Mouse (Mus musculus): ENCODE data around the gene Fau. TPM values are rescaled to one million over a fixed set of nuclear protein-coding genes. Genes with fewer than 3 reads are reported as not detected.
A peak's percentile ranks its signal among the peaks of the same experiment; 100 is the strongest.

The Fau gene
- polyA plus RNA-seq, 1 experiment from 2014 or later = 882 TPM

DNA sequence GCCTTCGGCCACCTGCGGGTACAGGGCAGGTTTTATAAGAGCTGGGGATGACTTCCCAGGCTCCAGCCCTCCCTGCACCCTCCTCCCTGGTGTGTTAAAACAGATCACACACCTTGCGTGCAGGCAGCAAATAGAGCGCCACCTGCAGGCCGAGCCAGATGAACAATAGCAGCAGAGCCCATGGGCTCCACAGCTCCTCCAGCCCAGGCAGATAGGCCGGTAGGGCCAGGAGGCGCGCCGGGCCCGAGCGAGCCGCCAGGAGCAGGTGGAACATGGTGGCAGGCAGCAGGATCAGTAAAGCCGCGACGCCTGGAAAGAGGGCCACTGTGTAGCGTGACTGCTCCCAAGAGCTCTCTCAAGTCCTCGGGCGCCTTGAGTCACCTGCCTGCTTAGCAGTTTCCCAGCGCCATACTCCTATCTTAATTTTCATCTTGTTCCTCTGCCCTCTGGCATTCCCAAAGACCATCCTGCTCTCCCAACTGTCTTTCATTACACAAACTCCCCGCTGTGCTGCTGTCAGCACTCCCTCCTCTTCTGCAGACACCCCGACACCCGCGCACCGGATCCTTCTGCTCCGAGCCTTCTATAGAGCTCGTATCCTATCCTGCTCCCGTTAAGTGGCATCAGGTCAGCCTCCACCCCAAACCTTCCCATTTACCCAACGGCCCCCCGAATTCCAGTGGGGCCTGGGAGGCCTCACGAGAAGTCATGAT is 9.5 kb downstream of the Fau start:
- H3K4me1 ChIP-seq (ENCODE audit: control insufficient read depth, insufficient read depth, low read length) = peaks cover 28% of the 10 kb centered on the region
- ATAC-seq = peak; percentile 68
- H3K27me3 ChIP-seq (replicated peaks; ENCODE audit: control insufficient read depth, insufficient read depth, low read length) = no peaks in the 10 kb centered on the region
- H3K4me3 ChIP-seq (ENCODE audit: low read length) = peak overlapping the region; percentile 64
- peak overlapping the region; percentile 94 for H3K4me2 ChIP-seq (ENCODE audit: low read depth, low read length)
- WGBS = under 1% methylated on average over 30 of the region's 30 CpGs
- H3K27ac ChIP-seq (ENCODE audit: low read length) = peak overlapping the region; percentile 86
- peaks cover 9% of the 10 kb centered on the region; the same call in 1 of the 2 replicates for H3K36me3 ChIP-seq (ENCODE audit: control insufficient read depth, insufficient read depth, low read length)
- no peaks in the 10 kb centered on the region for H3K9me3 ChIP-seq (ENCODE audit: control insufficient read depth, low read length)
- peak overlapping the region; percentile 75 for H3K9ac ChIP-seq (ENCODE audit: low read depth, low read length)

DNA sequence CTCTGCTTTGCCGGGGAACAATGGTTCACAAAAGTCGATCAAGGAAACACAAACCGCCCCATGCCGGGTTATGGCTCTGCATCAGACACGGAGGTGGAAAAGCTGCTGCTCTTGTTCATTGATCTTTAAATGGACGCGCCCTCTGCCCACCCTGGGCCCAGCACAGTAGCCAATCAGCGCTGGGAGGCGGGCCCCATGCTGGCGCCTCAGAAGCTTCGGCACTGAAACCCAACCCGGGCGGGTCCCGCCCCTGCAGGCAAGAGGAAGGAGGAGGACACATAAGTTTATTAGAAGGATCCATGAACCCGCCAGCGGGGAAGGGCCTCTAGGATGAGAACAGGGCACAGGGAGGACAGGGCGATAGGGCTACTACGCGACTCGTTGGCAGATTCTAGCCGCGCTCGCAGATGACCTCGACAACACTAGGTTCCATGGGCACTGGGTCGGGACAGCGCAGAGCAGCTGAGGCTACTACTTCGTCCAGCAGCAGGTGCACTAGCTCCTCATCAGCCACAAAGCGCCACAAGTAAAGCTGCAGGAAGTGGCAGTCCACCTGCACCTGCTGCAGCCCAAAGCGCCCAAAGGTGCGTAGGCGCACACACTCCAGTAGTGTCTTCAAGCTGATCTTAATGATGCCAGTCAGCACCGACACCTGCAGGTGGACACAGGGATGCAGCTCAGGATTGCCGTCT is 10.2 kb downstream of the Fau start, which contains the start of gene Tm7sf2:
TSS of gene Tm7sf2 (minus strand) at position 650 of the 692 bp plus-strand sequence.
- peak within 1 kb of the TSS; percentile 94 for H3K4me2 ChIP-seq (ENCODE audit: low read depth, low read length)
- peak; percentile 95 for ATAC-seq
- peak within 1 kb of the TSS; percentile 88 for H3K27ac ChIP-seq (ENCODE audit: low read length)
- H3K4me3 ChIP-seq (ENCODE audit: low read length) = peak within 1 kb of the TSS; percentile 64
- H3K9ac ChIP-seq (ENCODE audit: low read depth, low read length) = peak within 1 kb of the TSS; percentile 75
- H3K36me3 ChIP-seq (ENCODE audit: control insufficient read depth, insufficient read depth, low read length) = peaks cover 12% of the 10 kb centered on the region; the same call in 1 of the 2 replicates
- 8% methylated on average over 33 of the region's 33 CpGs for WGBS
- H3K9me3 ChIP-seq (ENCODE audit: control insufficient read depth, low read length) = no peaks in the 10 kb centered on the region
- H3K4me1 ChIP-seq (ENCODE audit: control insufficient read depth, insufficient read depth, low read length) = peaks cover 21% of the 10 kb centered on the region
- no peaks in the 10 kb centered on the region for H3K27me3 ChIP-seq (replicated peaks; ENCODE audit: control insufficient read depth, insufficient read depth, low read length)

DNA sequence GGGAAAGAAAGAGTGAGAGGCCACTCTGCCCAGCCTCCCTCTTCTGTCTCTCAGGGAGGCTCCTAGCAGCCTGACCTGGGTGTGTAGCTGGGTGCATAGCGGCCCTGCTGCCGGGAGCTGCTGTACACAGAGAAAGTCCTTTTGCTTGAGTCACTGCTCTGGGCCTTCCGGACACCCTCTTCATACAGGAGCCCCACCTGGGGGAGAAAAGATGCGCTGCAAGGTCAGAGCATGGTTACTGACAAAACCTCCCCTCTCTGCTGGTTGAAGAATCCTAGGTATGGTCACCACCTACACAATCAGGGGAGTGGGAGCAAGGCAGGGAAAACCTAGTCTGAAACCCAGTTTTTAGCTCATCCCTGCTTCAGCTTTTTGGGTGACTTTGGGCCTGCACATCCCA is 11.3 kb downstream of the Fau start:
- no peak for ATAC-seq
- no peaks in the 10 kb centered on the region for H3K27me3 ChIP-seq (replicated peaks; ENCODE audit: control insufficient read depth, insufficient read depth, low read length)
- H3K36me3 ChIP-seq (ENCODE audit: control insufficient read depth, insufficient read depth, low read length) = peaks cover 15% of the 10 kb centered on the region; the same call in 1 of the 2 replicates
- H3K9ac ChIP-seq (ENCODE audit: low read depth, low read length) = no peak overlapping the region
- no peak overlapping the region for H3K27ac ChIP-seq (ENCODE audit: low read length)
- no peak overlapping the region for H3K4me3 ChIP-seq (ENCODE audit: low read length)
- H3K4me1 ChIP-seq (ENCODE audit: control insufficient read depth, insufficient read depth, low read length) = peaks cover 19% of the 10 kb centered on the region
- H3K9me3 ChIP-seq (ENCODE audit: control insufficient read depth, low read length) = no peaks in the 10 kb centered on the region
- 58% methylated on average over 4 of the region's 4 CpGs for WGBS
- H3K4me2 ChIP-seq (ENCODE audit: low read depth, low read length) = no peak overlapping the region

DNA sequence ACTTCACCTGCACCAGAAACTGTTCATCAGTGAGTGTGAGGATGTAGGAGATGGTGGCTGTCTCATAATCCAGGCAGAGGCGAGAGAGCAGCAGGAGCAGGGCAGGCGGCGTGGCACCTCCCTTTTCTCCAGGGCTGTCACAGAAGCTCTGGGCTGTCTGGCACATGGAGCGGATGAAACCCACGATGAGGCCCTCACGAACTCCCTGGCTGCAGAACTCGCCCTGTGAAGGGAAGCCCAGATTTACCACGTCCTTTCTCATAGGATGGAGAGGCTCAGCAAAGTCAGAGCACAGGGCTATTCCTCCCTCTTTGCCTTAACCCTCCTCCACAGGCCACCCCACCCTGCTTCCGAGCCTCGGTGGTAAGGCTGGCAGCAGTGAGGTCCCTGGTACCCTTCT is 12.2 kb downstream of the Fau start:
- H3K4me1 ChIP-seq (ENCODE audit: control insufficient read depth, insufficient read depth, low read length) = peaks cover 19% of the 10 kb centered on the region
- no peak overlapping the region for H3K4me2 ChIP-seq (ENCODE audit: low read depth, low read length)
- no peaks in the 10 kb centered on the region for H3K27me3 ChIP-seq (replicated peaks; ENCODE audit: control insufficient read depth, insufficient read depth, low read length)
- H3K9me3 ChIP-seq (ENCODE audit: control insufficient read depth, low read length) = no peaks in the 10 kb centered on the region
- WGBS = 90% methylated on average over 10 of the region's 10 CpGs
- no peak for ATAC-seq
- H3K4me3 ChIP-seq (ENCODE audit: low read length) = no peak overlapping the region
- no peak overlapping the region for H3K27ac ChIP-seq (ENCODE audit: low read length)
- H3K9ac ChIP-seq (ENCODE audit: low read depth, low read length) = no peak overlapping the region
- H3K36me3 ChIP-seq (ENCODE audit: control insufficient read depth, insufficient read depth, low read length) = peaks cover 15% of the 10 kb centered on the region; the same call in 1 of the 2 replicates

DNA sequence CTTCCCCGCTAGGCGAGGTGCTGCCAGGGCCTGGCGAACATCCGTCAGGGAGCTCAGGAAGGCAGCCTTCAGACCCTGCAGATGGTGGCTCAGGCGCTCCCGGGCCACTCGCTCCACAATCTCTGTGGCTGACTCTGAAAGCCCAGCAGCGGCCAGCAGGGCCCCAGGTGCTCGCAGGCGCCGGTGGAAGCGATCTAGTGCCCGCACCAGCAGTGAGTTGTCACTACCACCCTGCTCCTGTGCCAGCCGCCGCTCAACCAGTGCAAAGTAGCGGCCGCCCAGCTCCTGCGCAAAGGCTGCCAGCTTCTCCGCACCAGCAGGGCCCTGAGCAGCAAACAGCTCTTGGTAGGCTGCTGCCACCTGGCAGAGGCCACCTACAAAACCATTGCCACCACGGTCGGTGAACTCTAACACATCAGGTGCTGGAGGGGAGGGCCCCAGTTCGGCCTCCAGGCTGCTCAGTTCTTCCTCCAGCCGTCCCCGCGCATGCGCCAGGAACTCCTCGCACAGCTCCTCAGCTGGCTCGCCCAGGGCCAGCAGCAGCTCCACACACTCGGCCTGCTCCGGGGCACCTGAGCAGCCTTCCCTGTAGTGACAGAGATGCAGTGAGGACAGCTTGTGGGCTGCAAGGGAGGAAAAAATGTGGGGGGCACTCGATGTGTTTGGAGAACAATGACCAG is 13.1 kb downstream of the Fau start:
- ATAC-seq = no peak
- 89% methylated on average over 31 of the region's 31 CpGs for whole genome bisulfite sequencing
- H3K27me3 ChIP-seq (replicated peaks; ENCODE audit: control insufficient read depth, insufficient read depth, low read length) = no peaks in the 10 kb centered on the region
- H3K9ac ChIP-seq (ENCODE audit: low read depth, low read length) = no peak overlapping the region
- no peaks in the 10 kb centered on the region for H3K9me3 ChIP-seq (ENCODE audit: control insufficient read depth, low read length)
- peaks cover 15% of the 10 kb centered on the region; the same call in 1 of the 2 replicates for H3K36me3 ChIP-seq (ENCODE audit: control insufficient read depth, insufficient read depth, low read length)
- H3K4me3 ChIP-seq (ENCODE audit: low read length) = no peak overlapping the region
- H3K4me2 ChIP-seq (ENCODE audit: low read depth, low read length) = no peak overlapping the region
- peaks cover 19% of the 10 kb centered on the region for H3K4me1 ChIP-seq (ENCODE audit: control insufficient read depth, insufficient read depth, low read length)
- H3K27ac ChIP-seq (ENCODE audit: low read length) = no peak overlapping the region

GRCm38 (mm10) chr19:6071261-6071660 is 13.6 kb downstream of the Fau start:
- Histone ChIP-seq H3K27ac (ENCODE audit: low read length) (no peak overlapping the region), H3K9me3 (ENCODE audit: control insufficient read depth, low read length) (no peaks in the 10 kb centered on the region), H3K4me3 (ENCODE audit: low read length) (no peak overlapping the region), H3K36me3 (ENCODE audit: control insufficient read depth, insufficient read depth, low read length) (peaks cover 15% of the 10 kb centered on the region; the same call in 1 of the 2 replicates), H3K4me1 (ENCODE audit: control insufficient read depth, insufficient read depth, low read length) (peaks cover 22% of the 10 kb centered on the region), H3K4me2 (ENCODE audit: low read depth, low read length) (no peak overlapping the region), H3K9ac (ENCODE audit: low read depth, low read length) (no peak overlapping the region), H3K27me3 (replicated peaks; ENCODE audit: control insufficient read depth, insufficient read depth, low read length) (no peaks in the 10 kb centered on the region)
- WGBS = 92% methylated on average over 19 of the region's 19 CpGs
- no peak for ATAC-seq

DNA sequence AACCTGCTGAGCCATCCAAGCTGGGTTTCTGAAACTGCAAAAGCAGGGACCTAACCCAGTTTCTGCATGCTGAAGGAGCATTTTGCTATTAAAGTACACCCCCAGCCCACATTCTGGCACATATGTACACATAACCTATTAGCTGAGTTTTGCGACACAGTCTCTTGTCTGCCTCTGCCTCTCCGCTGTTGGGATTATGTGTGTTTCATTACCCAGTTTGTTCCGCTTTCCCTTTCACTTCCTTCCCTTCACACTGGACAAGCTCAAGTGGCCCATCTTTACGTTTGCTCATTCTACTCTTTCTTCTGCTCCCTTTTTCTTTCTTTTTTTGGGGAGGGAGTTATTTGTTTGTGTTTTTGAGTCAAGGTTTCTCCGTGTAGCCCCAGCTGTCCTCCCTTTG is 16.2 kb downstream of the Fau start:
- Histone ChIP-seq H3K27ac (ENCODE audit: low read length) (no peak overlapping the region), H3K27me3 (replicated peaks; ENCODE audit: control insufficient read depth, insufficient read depth, low read length) (no peaks in the 10 kb centered on the region), H3K36me3 (ENCODE audit: control insufficient read depth, insufficient read depth, low read length) (peaks cover 15% of the 10 kb centered on the region; the same call in 1 of the 2 replicates), H3K9ac (ENCODE audit: low read depth, low read length) (no peak overlapping the region), H3K4me1 (ENCODE audit: control insufficient read depth, insufficient read depth, low read length) (peaks cover 7% of the 10 kb centered on the region), H3K4me3 (ENCODE audit: low read length) (no peak overlapping the region), H3K4me2 (ENCODE audit: low read depth, low read length) (no peak overlapping the region), H3K9me3 (ENCODE audit: control insufficient read depth, low read length) (no peaks in the 10 kb centered on the region)
- no peak for ATAC-seq
- WGBS = 89% methylated on average over 5 of the region's 5 CpGs

GRCm38 (mm10) chr19:6076564-6077393 is 19.1 kb downstream of the Fau start, which contains the start of gene Vps51:
Vps51 (minus strand) TSS chr19:6077231.
- WGBS = under 1% methylated on average over 33 of the region's 33 CpGs

More at GRCm38 (mm10) chr19:6076564-6077393, 19.1 kb downstream of the Fau start, which contains the start of gene Vps51:
- peaks cover 8% of the 10 kb centered on the region for H3K36me3 ChIP-seq (ENCODE audit: control insufficient read depth, insufficient read depth, low read length)
- peak; percentile 94 for ATAC-seq
- H3K27me3 ChIP-seq (replicated peaks; ENCODE audit: control insufficient read depth, insufficient read depth, low read length) = no peaks in the 10 kb centered on the region
- H3K27ac ChIP-seq (ENCODE audit: low read length) = peak within 1 kb of the TSS; percentile 88
- no peaks in the 10 kb centered on the region for H3K9me3 ChIP-seq (ENCODE audit: control insufficient read depth, low read length)
- peak within 1 kb of the TSS; percentile 93 for H3K4me3 ChIP-seq (ENCODE audit: low read length)
- peaks cover 7% of the 10 kb centered on the region for H3K4me1 ChIP-seq (ENCODE audit: control insufficient read depth, insufficient read depth, low read length)
- H3K4me2 ChIP-seq (ENCODE audit: low read depth, low read length) = peak within 1 kb of the TSS; percentile 75
- peak within 1 kb of the TSS; percentile 93 for H3K9ac ChIP-seq (ENCODE audit: low read depth, low read length)

Data from intestine, embryonic 16.5 days (tissue).